Mouse (Mus musculus): Measurements from ENCODE around the gene Sptb.

Sptb gene

DNA sequence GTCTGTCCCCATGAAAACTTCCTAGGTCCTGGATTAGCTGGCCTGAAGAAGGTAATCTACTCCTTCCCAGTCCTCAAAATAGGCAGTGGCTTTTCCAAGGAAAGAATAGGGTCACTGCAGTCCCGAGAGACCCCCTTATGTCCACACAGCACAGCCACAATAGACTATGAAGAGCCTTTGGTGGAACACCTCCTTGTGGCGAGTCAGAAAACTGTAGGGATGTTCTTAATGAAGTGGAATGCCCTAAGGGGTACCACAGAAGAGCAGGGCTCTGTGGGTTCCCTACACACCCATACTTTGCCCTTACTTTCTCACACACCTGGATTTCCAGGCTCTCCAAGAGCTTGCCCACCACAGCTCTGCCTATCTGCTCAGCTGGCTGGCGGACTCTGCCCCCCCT is 104.5 kb downstream of the Sptb start:
- no peak for DNase-seq (ENCODE audit: low read depth)

DNA sequence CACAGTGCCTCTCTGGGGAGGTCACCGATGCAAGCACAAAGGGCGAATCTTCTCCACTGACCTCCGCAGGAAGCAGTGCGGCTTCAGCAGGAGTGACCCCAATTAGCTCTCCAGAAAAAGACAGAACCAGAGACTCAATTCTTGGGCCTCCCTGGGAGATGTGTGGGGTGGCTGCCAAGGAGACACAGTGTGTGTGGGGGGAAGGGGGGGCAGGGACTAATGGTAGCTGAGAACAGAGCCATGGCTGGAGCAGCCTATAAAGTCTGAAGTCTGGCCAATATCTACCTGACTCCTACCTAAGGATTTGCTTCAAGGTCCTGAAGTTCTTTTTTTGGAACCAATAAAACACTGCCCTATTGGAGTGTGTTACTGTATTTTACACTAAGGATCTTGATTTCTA is 105.8 kb downstream of the Sptb start:
- DNase-seq (ENCODE audit: low read depth) = no peak

DNA sequence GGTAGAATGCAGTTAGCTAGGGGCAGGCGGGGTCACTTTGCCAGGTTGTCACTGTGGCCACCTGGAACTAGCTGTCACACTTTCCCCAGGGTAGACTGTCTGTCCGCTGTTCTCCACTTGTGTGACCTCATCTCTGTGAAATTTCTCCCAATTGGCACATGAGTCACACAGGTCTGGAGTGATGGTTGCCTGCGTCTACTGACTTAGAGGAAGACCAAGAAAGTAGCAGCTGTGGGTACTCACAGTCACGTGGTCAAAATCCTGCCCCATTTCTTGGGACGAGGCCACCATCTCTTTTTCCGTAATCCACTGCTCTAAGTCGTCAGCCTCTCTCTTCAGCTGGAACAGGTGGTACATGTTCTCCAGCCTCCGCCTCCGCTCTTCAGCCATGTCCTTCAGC is 106.6 kb downstream of the Sptb start:
- DNase-seq (ENCODE audit: low read depth) = no peak

DNA sequence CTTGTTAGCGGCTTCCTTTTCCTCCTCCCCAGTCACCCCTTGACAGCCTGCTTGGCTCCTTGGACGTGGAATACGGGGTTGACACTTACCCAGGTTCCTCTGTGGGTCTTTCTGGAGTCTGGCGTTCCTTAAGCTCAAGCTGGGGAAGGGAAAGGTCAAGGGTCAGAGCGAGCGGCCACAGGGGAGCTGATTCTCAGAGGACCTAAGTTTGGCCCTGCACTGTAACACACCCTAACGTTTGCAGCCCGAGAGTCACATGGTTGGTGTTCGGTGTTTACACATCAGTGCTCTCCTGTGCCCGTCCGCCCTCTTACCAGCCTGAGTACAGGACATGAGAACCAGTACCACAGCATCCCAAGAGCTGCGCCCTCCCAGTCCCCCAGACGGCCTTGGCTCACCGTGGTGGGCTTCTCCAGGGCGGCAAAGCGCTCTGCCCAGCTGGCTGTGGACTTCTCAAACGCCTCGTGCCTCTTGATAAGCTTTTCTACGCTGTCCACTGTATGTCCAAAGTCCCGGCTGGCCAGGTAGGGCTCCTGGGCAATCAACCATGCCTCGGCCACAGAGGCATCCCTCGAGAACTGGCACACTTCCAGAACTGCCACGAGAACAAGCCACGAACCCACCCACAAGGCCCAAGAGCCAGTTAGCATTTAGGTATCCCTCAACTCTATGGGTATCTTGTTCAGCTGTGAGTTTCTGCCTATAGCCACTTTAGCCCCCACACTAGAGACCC is 112.0 kb downstream of the Sptb start:
- DNase-seq (ENCODE audit: low read depth) = no peak

DNA sequence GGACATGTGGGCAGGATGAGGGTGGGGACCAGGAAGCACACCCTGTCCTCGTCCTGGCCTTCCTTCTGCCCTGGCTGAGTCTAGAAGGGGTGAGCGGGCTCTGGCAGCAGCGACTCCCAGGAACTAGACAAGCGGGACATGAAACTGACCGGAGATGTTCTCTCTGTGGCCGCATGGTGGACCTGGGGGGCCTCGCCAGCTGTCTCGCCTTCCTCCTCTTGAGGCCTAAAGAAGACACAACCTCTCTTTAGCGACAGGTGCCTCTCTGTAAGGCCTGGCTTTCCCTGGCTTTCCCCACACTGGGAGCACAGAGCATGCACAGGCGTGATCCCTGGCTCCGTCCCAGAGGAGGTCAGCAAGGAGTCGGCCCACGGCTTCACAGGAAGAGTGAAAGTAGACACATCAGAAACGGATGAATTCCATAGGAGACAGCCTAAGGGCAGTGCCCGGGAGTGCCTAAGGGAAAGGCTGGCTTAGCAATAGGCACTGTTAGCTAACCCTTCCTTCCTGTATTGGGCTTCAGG is 112.7 kb downstream of the Sptb start:
- no peak for DNase-seq (ENCODE audit: low read depth)

DNA sequence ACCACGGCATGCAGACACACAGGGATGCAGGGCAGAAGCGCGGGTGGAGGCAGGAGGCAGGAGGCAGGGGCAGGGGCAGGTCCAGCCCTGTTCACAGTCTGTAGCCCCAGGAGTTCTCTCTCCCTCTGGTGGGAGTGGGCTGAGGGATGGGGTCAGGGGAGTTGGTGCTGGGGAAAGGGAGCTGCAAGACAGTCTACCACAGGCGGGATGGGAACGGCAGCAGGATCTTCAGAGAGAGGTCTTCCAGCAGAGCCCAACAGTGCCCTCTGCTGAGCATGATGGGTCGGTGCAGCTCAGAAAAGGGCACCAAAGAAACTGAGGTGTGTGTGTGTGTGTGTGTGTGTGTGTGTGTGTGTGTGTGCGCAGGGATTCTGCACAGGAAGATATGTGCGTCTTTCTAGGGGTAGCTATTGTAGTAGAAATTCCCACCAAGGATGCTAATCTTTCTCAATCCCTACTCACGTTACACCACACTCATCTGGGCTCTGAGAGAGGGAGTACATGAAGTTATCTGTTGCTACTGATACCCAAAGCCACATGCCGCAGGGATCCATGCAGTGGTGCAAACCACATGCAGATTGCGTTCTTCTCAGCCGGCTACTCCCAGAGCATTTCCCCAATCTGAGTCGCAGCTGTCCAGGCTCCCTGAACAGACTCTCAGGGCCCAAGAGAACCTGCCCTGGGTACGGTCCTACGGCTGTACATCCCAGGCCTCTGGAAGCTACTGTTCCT is 113.9 kb downstream of the Sptb start:
- DNase-seq (ENCODE audit: low read depth) = peak; percentile 58

DNA sequence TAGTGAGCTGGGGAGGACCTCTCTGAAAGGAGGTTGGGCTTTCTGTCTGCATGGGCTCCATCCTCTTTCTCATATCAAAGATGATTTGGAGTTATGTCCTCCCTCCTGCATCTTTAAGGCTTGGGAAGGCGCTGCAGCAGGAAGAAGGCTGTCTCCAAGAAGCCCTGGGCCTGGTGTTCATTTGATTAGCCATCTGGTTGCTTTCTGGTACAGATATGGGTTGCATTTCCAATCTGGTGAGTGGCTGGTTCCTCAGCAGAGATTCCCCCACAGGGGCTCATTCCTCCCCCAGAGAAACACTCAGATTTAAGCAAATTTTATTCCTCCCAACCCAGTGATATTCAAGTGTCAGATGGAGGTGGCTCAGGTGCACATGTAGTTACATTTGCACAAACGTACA is 114.5 kb downstream of the Sptb start:
- no peak for DNase-seq (ENCODE audit: low read depth)

DNA sequence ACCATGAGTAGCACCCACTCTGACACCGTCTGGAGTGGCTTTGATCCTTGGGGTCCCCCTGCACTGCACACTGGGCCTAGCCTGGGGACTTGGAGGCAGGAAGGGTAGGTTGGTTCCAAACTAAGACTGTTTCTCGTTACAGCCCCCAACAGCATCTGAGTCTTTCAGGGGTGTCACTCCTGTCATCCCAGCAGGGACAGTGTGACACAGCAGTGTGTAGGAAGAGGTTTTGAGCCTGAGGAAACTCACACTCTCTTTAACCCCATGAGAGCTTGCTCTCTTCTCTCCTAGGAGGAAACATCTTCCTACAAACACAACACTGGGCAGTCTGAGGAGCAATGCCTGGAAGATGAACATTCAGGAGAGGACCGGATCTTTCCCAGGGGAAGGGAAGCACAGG is 115.8 kb downstream of the Sptb start:
- DNase-seq (ENCODE audit: low read depth) = no peak

DNA sequence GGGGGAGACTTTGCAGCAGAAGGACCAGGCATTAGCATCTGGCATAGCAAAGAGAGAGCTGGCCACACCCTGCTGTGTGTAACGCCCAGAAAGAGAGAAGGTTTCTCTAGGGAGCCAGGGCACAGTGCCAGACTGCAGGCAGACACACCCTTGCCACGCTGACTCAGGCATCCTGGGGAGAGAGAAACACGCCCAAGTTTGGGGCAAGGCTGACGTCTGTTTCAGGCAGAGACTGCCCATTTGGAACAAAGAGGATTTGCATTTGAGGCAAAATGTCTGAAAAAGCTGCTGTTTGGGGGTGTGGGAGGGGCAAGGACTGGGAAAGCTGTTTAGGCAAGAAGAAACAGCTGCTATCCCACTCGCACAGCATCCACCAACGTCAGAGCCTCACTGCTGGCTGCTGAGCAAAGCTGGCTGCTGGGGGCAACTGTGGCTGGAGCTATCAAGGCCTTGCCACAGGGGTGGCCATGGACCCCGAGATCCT is 116.5 kb downstream of the Sptb start:
- peak; percentile 12 for DNase-seq (ENCODE audit: low read depth)

DNA sequence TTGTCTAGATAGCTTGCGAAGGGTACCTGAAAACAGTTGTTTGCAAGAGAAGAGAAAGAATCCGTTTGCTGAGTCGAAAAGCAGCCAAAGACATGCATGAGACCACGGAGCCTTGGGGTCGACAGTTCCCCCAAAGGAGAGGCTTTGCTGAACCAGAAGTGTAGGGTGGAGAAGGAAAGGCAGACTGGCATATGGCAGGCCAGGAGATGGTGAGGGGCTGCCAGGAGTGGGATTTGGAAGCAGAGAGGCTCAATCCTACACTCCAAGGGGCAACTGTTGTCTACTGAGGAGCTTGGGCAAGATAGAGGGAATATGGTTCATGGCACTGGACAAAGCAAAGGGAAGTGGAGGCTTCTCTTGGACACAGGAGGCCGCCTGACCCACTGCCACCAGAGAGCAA is 117.1 kb downstream of the Sptb start:
- no peak for DNase-seq (ENCODE audit: low read depth)

DNA sequence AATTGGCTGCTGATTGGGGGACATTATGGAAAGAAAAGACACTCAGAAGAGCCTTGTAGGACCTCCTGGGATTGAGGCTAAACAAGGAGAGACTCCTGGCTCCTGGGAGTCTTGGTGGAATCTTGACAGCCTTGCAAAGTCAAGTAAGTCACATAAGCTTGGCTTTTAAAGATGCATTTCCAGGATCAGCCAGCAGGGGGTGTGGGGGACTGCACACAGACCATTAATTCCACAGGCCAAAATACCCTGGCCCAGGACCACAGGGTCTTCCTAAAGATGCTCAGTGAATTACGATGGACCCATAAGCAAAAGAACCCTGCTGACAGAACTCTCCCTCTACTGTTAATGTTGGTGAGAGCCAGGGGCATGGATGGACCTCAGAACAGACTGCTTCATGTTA is 118.1 kb downstream of the Sptb start:
- DNase-seq (ENCODE audit: low read depth) = peak; percentile 73

DNA sequence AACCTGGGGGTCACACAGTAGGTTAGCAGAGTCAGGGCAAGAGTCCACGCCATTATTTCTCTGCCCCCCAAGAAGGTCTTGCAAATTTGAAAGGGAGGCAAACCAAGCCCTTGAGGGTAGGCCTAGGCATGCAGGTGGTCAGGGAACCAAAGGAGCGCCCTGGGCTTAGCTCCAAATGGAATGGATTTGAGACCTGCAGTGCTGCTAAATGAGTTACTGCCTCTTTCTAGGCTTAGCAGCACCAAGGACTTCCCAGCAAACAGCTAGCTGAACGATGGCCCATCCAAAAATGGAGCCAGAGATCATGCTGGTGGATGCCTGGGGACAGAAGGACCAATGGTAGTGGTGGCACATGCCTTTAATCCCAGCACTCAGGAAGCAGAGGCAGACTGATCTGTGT is 119.3 kb downstream of the Sptb start:
- no peak for DNase-seq (ENCODE audit: low read depth)

DNA sequence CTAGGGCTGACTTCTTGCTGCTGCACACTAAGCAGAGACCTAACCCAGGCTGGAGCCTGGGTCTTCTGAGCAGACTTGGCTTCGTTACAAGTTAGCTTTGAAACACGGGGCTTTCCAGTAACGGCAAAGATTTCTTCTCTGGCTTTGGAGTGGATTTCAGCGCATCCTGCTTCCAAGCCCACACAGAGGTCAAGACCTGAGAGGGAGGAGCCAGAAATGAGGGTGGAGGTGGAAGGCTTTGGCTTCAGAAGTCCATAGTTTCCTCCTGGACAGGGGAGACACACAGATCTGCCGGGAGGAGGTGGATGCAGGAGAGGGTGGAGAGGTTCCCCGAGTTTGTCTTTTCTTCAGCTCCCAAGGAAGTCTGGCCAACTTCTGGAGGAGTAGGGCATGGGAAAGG is 120.8 kb downstream of the Sptb start:
- no peak for DNase-seq (ENCODE audit: low read depth)

DNA sequence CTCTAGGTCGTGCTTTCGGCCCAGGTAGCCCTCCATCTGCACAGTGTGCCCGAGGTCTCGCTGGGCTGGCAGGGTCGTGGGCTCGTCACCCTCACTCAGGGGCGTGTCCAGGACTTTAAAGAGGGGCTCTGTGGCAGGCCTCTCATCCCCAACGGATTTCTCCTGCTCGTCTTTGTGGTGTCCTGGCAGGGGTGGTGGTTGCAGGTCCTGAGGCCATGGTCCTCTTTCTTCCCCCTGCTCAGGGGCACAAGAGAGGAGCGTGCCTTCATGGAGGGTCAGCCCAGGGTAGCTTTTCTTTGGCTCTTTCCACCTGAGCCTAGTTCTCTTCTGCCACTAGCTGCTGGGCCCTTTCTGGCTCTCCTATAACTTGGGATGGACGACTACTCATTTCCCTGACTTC is 123.0 kb downstream of the Sptb start:
- no peak for DNase-seq (ENCODE audit: low read depth)

DNA sequence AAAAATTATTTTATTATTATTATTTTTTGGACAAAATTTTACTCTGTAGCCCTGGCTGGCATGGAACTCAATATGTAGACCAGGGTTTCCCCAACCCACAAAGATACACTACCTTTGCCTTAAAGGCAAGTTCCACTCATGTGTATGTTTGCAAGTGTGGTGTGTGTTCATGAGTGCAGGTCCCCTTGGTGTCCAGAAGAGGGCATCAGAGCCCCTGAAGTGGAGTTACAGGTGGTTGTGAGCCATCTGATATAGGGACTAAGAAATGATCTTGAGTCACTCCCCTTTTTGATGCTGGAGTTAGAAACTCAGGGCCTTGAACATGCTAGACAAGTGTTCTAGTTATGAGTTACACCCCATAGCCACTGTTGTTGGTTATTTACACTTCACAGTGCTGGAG is 125.3 kb downstream of the Sptb start:
- no peak for DNase-seq (ENCODE audit: low read depth)

DNA sequence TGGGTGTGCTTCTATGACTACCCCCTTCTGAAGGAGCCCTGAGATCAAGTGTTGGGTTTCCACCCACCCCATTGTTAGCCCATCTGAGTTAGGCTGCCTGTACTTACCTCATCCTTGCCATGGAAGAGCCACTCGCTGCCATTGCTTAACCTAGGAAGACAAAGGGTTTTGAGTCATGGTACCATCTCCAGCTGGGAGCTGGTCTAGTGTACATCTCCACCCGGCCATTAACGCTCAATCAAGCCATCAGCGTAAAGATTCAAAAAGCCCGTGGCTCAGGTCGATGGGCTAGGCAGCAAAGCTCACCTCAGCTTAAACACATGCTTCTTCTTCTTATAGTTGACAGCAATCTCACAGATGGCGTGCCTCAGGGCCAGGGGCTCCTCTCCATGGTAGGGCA is 126.9 kb downstream of the Sptb start:
- DNase-seq (ENCODE audit: low read depth) = no peak

DNA sequence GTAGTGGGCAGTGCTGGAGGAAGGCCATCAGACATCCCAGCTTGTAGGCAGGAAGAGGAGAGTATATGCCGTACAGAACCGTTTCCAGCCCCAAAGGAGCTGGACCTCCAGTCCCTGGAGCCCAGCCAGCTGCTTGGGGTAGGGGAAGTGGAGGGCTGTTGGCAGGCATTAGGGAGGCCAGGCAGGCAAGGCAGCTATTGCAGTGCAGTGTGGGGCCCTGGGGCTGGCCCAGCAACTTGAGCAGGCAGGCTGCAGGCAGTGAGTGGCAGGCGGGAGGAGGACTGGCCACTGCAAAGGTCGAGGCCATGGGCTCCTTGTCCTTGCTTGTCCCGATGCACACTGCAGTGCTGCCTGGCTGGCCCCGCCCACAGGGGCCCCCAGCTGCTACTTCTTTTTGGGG is 127.5 kb downstream of the Sptb start:
- DNase-seq (ENCODE audit: low read depth) = no peak

DNA sequence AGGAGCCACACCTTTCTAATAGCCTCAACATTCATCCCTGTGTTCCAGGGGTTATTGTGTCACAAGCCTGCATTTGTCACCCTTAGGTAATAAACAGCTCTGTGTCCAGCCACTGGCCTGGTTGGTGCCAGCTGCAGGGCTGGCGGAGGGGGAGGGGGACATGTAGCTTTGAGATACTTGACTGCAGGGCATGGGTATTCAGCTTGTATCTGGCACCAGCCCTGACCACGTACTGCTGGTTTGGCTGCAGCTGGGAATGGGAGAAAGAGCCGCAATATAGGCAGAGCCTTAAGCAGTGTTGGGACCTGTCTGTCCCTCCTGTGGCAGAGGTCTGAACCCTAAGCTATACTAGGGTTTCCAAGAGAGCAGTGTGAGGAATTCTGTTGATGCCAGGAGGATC is 128.2 kb downstream of the Sptb start:
- DNase-seq (ENCODE audit: low read depth) = no peak

DNA sequence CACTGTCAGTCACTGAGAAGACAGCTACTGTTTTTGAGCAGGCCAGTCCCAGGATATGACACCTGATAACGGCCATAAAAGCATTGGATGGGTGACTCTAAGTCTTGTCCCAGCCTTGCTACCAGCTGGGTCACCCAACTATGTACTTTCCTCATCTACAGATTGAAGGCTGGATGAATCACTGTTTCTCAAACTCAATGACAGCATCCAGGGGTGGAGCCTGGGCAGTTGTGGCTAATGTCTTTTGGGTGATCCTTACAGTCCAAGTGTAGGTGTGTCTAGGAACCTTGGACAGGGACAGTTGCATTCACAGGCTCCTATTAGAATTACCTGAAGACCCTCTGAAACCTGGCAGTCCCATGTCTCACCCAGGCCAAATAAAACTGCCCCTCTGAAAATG is 130.5 kb downstream of the Sptb start:
- no peak for DNase-seq (ENCODE audit: low read depth)

DNA sequence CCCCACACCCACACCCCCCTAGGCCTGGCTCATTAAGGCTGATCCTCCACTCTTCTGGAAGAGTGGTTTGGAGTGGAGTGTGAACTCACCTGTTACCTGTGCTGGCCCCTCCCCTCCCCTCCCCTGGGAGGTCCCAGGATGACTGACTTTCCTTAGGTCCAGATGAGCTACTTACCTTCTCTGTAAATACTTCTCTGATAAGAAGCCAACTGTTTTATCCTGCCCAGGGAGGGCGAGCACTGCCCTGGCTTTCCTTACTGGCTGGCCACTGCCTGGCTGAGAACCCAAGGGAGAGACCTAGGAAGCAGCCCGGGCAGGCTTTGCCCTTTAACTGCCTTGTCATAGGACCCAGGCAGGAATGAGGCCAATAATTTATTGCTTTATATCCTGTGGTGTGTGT is 131.9 kb downstream of the Sptb start:
- DNase-seq (ENCODE audit: low read depth) = no peak

DNA sequence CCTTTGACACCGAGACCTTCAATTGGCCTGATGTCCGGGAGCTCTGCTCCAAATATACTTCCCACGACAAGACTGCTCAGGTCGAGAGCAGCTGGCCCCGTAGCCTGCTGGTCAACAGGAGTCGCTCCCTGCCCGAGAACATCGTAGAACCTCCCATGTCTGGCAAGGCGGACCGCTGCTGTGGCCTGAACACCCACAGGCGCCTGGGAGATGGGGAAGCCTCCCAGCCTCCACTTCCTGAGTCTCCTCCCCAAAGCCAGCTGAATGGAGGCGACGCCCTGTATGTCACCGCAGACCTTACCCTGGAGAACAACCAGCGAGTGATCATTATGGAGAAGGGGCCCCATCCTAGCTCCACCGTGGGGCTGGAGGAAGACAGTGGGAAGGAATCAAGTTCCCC is 132.5 kb downstream of the Sptb start:
- DNase-seq (ENCODE audit: low read depth) = no peak

DNA sequence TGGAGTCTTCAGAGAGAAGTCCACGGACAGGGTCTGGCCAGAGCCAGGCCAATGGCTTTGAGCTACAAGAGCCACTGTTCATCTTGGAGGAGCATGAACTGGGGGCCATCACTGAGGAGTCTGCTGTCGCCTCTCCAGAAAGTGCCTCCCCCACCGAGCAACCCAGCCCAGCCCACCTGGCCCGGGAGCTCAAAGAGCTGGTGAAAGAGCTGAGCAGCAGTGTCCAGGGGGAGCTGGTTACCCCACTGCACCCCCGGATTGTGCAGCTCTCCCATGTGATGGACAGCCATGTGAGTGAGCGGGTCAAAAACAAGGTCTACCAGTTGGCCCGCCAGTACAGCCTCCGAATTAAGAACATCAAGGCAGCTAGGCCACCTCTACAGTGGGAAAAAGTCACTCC is 133.5 kb downstream of the Sptb start:
- DNase-seq (ENCODE audit: low read depth) = no peak

DNA sequence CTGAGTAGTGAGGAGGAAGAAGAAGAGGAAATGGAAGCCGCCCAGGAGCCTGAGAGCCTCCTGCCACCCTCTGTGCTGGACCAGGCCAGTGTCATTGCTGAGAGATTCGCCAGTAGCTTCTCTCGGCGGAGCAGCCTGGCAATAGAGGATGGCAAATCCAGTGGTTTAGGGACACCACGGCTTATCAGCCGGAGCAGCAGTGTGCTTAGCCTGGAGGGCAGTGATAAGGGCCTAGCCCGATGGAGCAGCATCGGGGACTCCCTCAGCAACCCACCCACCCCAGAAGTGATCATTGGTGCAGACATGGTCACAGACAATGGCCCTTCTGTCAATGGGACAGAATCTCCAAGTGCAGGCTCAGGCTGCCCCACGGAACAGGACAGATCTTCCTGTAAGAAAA is 134.3 kb downstream of the Sptb start:
- DNase-seq (ENCODE audit: low read depth) = no peak

DNA sequence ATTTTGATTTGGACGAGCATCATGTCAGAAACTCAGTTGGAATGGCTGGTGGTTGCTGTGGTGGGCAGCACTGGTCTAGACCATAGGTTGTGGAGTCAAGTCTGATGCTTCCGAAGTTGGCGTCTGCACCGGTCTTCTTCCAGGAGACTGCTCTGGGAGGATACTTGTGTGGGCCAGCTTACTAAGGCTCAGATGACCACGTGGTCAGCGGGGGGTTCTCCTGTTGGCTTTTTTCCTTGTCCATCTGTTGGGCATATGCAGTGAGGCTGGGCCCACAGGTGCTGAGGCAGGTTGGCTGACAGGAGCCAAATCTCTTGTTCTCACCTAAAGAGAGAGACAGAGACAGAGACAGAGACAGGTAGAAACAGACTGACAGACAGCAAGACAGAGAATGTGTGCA is 135.5 kb downstream of the Sptb start:
- DNase-seq (ENCODE audit: low read depth) = no peak
